Mouse (Mus musculus): ENCODE measurements around the gene Pphln1. TPM values are rescaled to one million over a fixed set of nuclear protein-coding genes. Genes with fewer than 3 reads are reported as not detected.
A peak's percentile ranks its signal among the peaks of the same experiment; 100 is the strongest.

Gene Pphln1
- polyA plus RNA-seq, 1 experiment from 2014 or later = 14.3 TPM

DNA sequence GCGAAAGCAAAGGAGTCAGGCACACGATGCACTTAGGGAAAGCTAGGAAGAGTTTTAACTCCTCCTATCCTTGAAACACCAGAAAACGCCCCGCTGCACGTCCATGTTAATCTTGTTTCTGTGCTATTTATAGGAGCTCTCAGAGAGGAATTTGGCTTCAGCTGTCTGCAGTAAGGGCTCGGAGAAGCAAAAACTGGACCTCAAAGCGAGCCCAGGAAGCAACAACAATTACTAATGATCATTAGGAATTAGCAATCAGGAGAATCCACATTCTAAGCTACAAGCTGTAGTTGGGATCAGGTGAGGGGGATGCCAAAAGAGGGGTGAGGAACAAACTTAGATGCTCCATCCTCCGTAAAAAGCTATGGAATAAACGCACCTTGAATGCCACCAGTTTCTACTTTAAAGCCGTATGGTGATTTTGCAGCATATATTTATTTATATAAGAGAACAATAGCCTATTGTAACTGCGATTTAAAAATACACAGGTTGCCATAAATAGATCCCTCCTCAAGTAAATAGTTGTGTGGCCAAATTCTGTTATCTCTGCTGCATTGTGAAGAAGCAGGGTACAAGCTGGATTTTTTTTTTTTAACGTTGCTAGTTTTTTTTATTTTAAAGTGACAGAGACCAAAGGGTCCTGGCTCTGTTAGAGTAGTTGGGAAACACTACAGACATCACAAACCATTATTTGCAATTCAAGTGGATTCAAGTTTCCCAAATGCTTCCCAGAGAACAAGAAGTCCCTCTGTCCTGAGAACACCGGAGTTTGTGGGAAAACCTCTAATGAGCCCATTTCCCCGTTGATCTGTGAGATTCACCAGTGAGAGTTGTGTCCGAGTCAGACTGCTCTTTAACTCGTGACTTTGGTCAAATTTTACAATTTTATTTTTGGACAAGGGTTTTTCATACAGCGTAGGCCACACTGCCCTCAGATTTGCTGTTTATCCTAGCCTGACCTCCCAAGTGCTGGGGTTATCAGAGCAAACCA is 122.0 kb downstream of the Pphln1 start:
- H3K36me3 ChIP-seq (replicated peaks) = no peaks in the 10 kb centered on the region
- peaks cover 32% of the 10 kb centered on the region for H3K4me1 ChIP-seq (replicated peaks)
- ATAC-seq (ENCODE audit: insufficient read depth) = no peak
- no peak overlapping the region for H3K9ac ChIP-seq
- peak overlapping the region; percentile 90 for H3K4me2 ChIP-seq
- H3K9me3 ChIP-seq (replicated peaks) = no peaks in the 10 kb centered on the region
- WGBS (ENCODE audit: insufficient replicate concordance) = 10% methylated on average over 17 of the region's 17 CpGs
- peaks cover 59% of the 10 kb centered on the region for H3K27me3 ChIP-seq
- H3K27ac ChIP-seq (replicated peaks) = no peak overlapping the region
- peak overlapping the region; percentile 68 for H3K4me3 ChIP-seq (replicated peaks)

DNA sequence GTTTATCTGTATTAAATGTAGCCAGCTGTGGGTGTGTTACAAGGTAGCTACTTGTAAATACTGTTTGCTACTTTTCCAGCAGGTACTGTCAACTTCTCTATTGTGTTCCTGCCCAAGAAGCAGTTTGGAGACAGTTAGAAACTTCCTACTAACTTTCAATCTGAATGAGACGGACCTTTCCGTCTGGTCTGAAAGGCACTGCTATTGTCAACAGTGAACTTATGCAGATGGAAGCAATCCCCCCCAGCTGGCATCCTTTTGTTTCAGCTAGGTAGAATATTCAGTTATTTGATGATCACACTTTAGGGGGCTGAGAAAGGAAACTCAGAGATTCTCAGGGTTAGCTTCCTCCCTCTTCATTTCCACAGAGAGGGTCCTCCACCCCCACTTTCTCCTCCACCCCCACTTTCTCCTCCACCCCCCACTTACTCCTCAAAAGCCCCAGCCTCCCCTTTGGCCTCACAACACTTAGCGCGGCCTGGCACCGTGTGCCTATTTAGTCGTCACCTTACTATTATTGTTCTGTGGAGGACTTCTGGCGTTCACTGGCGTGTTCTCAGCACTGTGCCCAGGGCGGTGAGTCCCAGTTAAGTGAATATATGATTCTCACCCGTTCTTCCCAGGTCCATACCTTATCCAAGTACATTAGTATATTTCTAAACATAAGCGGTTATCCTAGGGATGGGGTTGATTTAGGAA is 123.1 kb downstream of the Pphln1 start:
- 64% methylated on average over 11 of the region's 11 CpGs for WGBS (ENCODE audit: insufficient replicate concordance)
- H3K36me3 ChIP-seq (replicated peaks) = no peaks in the 10 kb centered on the region
- no peak overlapping the region for H3K9ac ChIP-seq
- peaks cover 36% of the 10 kb centered on the region for H3K4me1 ChIP-seq (replicated peaks)
- H3K4me2 ChIP-seq = no peak overlapping the region
- peaks cover 59% of the 10 kb centered on the region for H3K27me3 ChIP-seq
- H3K27ac ChIP-seq (replicated peaks) = no peak overlapping the region
- no peak overlapping the region for H3K4me3 ChIP-seq (replicated peaks)
- no peaks in the 10 kb centered on the region for H3K9me3 ChIP-seq (replicated peaks)
- ATAC-seq (ENCODE audit: insufficient read depth) = no peak

DNA sequence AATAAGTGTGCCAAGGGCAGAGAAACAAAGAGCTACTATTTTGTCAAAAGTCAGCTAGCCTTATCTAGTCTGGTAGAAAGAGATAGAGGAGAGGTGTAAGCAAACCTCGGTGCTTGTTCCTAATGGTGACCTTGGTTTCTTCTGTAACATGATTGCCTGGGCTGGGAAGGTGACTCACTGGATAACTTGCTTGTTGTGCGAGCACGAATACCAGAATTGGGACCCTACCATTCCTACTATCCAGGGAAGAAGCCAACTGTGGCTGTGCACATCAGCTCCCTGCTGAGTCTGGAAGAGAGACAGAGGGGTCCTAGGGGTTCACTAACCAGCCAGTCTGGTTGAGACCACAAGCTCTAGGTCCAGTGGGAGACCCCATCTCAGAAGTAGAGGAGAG is 123.6 kb downstream of the Pphln1 start:
- Histone ChIP-seq H3K27ac (replicated peaks) (no peak overlapping the region), H3K27me3 (peaks cover 59% of the 10 kb centered on the region), H3K36me3 (replicated peaks) (no peaks in the 10 kb centered on the region), H3K4me2 (no peak overlapping the region), H3K9me3 (replicated peaks) (no peaks in the 10 kb centered on the region), H3K4me1 (replicated peaks) (peaks cover 36% of the 10 kb centered on the region), H3K4me3 (replicated peaks) (no peak overlapping the region), H3K9ac (no peak overlapping the region)
- 30% methylated on average over 3 of the region's 3 CpGs for WGBS (ENCODE audit: insufficient replicate concordance)
- ATAC-seq (ENCODE audit: insufficient read depth) = no peak

DNA sequence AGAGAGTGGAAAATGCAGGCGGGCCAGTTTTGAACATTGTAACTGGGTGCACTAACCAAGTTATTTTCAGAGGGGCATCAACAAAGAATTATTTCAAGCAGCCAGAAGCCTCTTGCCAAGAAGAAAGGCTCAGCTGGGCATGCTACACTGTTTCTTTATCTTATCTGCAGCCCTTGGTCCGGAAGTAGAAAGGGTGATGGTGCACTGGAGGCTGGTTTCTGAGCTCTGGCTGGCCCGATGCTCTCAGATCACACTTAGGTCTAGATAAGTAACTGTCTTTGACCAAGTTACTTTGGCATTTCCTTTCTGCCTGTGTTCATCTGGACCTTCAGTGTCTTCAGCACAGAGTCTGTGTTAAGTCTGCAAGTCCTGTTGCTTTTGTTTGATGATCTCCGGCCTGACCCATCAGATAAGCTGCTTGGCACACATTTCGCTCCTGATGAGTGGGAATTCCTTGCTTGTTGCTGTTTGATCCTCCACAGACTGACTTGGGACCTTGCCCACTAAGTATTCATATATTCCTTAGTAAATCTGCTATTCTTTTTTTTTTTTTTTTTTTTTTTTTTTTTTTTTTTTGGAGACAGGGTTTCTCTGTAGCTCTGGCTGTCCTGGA is 127.3 kb downstream of the Pphln1 start:
- Histone ChIP-seq H3K4me1 (replicated peaks) (peaks cover 24% of the 10 kb centered on the region; the same call in 1 of the 2 replicates), H3K4me3 (replicated peaks) (no peak overlapping the region), H3K9me3 (replicated peaks) (no peaks in the 10 kb centered on the region), H3K27me3 (peaks cover 23% of the 10 kb centered on the region), H3K4me2 (no peak overlapping the region), H3K27ac (replicated peaks) (no peak overlapping the region), H3K9ac (no peak overlapping the region), H3K36me3 (replicated peaks) (no peaks in the 10 kb centered on the region)
- WGBS (ENCODE audit: insufficient replicate concordance) = 13% methylated on average over 5 of the region's 5 CpGs
- no peak for ATAC-seq (ENCODE audit: insufficient read depth)

DNA sequence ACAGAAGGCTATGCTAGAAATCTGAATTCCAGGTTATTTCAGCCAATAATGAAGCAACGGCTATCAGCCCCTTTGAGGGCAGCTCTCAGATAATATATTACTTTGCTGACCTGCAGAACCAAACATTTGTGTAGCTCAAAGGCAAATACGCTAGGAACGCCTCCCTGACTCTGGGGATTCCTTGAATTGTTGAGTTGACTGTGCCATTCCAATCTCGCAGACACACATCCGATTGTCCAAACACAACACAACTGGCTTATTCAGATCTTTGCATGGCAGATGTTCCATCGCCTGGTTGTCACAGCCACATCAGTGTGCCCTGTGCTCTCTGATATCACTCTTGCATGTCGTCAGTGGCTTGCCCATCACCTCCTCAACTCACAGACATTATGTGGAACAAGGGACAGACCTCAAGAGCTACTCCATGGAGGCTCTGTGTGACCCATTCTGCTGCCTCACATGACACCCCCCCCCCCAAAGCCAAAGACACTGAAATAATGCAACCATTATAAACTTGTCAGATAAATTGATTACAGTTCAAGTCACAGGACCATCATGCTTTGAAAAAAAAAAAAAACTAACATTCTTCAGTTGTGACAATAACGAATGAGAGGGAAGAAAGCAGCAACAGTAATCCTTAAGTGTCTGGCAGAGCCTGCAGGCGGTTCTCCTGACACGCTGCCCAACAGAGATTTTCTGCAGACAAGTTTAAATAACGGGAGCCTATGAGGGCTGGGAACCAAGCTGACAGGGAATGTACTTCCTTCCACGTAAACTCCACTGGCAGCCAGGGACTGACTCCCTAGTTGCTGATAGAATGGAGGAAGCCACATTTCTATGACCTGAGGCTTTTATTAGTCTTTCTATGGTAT is 131.9 kb downstream of the Pphln1 start:
- WGBS (ENCODE audit: insufficient replicate concordance) = 42% methylated on average over 12 of the region's 12 CpGs
- Histone ChIP-seq H3K9ac (no peak overlapping the region), H3K9me3 (replicated peaks) (no peaks in the 10 kb centered on the region), H3K4me1 (replicated peaks) (peaks cover 16% of the 10 kb centered on the region; the same call in 1 of the 2 replicates), H3K27ac (replicated peaks) (no peak overlapping the region), H3K36me3 (replicated peaks) (no peaks in the 10 kb centered on the region), H3K4me3 (replicated peaks) (no peak overlapping the region), H3K4me2 (no peak overlapping the region), H3K27me3 (no peaks in the 10 kb centered on the region)
- ATAC-seq (ENCODE audit: insufficient read depth) = no peak

DNA sequence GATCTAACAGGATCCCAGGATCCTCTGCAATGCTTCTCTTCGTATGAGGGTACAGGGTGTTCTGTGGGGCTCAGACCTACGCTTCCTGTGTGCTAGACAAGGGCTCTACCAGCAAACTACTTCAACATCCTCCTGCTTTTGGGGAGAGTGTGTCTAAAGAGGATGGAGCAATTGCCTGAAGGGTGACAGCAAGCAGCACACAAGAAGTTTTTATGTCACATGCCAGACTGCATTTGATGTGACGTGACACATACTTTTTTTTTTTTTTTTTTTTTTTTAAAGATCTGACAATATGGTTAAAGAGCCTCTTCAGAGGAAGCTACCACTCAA is 132.5 kb downstream of the Pphln1 start:
- H3K9me3 ChIP-seq (replicated peaks) = no peaks in the 10 kb centered on the region
- 56% methylated on average over 3 of the region's 3 CpGs for WGBS (ENCODE audit: insufficient replicate concordance)
- no peak for ATAC-seq (ENCODE audit: insufficient read depth)
- H3K27ac ChIP-seq (replicated peaks) = no peak overlapping the region
- H3K36me3 ChIP-seq (replicated peaks) = no peaks in the 10 kb centered on the region
- H3K9ac ChIP-seq = no peak overlapping the region
- peaks cover 10% of the 10 kb centered on the region; the same call in 1 of the 2 replicates for H3K4me1 ChIP-seq (replicated peaks)
- H3K4me3 ChIP-seq (replicated peaks) = no peak overlapping the region
- no peaks in the 10 kb centered on the region for H3K27me3 ChIP-seq
- H3K4me2 ChIP-seq = no peak overlapping the region

DNA sequence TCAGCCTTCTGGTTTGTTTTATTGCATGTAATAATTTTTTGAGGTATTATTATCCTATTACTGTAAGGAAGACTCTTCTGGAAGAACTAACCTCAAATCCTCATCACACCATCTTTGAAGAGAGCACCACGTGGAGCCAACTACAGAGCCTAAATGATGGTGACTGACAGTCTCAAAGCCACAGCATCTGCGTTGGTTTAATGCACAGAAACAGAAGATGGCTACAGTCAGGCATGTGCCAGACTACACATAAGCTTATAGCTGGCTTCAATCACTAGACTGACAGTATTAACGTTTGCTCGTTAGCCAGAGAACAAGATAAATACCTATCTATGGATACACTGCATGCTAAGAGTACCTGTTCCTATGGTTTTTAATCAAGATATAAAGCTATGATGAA is 138.0 kb downstream of the Pphln1 start:
- Histone ChIP-seq H3K36me3 (replicated peaks) (no peaks in the 10 kb centered on the region), H3K27ac (replicated peaks) (no peak overlapping the region), H3K27me3 (no peaks in the 10 kb centered on the region), H3K9me3 (replicated peaks) (no peaks in the 10 kb centered on the region), H3K4me1 (replicated peaks) (peaks cover 12% of the 10 kb centered on the region; the same call in 1 of the 2 replicates), H3K4me3 (replicated peaks) (no peak overlapping the region), H3K9ac (no peak overlapping the region), H3K4me2 (no peak overlapping the region)
- 54% methylated on average over 4 of the region's 4 CpGs for WGBS (ENCODE audit: insufficient replicate concordance)
- ATAC-seq (ENCODE audit: insufficient read depth) = no peak

DNA sequence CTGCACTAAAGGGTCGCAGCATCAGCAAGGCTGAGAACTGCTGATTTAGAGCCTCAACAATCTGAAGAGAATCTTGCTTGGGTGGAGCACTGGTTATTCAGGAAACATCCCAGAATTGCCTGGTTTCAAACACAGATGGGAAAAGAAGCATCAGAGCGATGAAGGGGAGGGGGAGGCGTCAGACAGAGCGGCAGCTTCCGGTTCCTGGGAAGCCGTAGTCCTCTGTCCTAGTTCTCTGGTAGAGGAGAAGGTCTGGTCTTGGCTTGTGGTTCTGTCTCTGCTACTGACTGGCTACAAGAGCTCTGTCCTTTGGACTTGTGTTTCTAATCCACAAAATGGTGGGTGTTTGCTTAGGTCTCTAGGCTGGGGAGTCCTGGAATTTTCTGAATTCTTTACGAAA is 139.6 kb downstream of the Pphln1 start:
- no peak overlapping the region for H3K4me3 ChIP-seq (replicated peaks)
- H3K4me2 ChIP-seq = no peak overlapping the region
- H3K9ac ChIP-seq = no peak overlapping the region
- no peaks in the 10 kb centered on the region for H3K27me3 ChIP-seq
- H3K27ac ChIP-seq (replicated peaks) = no peak overlapping the region
- no peaks in the 10 kb centered on the region for H3K36me3 ChIP-seq (replicated peaks)
- WGBS (ENCODE audit: insufficient replicate concordance) = 79% methylated on average over 7 of the region's 7 CpGs
- ATAC-seq (ENCODE audit: insufficient read depth) = no peak
- H3K4me1 ChIP-seq (replicated peaks) = peaks cover 12% of the 10 kb centered on the region; the same call in 1 of the 2 replicates
- H3K9me3 ChIP-seq (replicated peaks) = no peaks in the 10 kb centered on the region

DNA sequence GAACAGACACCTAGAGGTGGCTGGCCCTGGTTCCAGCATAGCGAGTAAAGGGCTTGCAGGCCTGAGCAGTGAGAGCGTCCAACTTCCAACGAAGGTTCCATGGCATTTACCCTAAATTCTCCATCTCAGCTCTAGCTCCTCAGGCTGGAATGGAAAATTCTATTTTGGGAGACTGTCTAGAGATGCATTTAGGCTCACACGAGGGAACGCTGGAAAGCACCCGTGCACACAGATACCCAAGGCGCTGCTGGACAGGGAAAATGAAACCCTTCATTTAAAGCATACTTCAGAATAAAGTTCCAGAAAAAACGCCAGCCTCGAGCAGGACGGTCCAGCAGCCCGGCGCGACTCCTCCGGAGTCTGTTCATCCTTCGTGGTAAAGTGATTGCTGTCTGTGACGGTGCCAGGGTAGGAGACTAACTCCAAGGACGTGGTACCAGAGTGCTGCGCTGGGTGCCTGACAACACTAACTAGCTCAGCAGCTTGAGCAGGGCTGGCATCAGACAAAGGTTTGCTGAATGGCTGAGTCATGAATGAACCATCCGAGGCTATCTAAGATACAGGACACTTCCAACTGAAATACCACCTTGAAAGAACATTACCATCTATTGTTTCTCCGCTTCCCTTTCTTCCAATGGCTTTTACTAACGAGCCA is 140.5 kb downstream of the Pphln1 start:
- 79% methylated on average over 21 of the region's 21 CpGs for WGBS (ENCODE audit: insufficient replicate concordance)
- no peak for ATAC-seq (ENCODE audit: insufficient read depth)
- H3K9ac ChIP-seq = no peak overlapping the region
- no peaks in the 10 kb centered on the region for H3K27me3 ChIP-seq
- no peak overlapping the region for H3K27ac ChIP-seq (replicated peaks)
- no peak overlapping the region for H3K4me3 ChIP-seq (replicated peaks)
- no peaks in the 10 kb centered on the region for H3K9me3 ChIP-seq (replicated peaks)
- H3K4me2 ChIP-seq = no peak overlapping the region
- H3K36me3 ChIP-seq (replicated peaks) = no peaks in the 10 kb centered on the region
- H3K4me1 ChIP-seq (replicated peaks) = peaks cover 12% of the 10 kb centered on the region; the same call in 1 of the 2 replicates

DNA sequence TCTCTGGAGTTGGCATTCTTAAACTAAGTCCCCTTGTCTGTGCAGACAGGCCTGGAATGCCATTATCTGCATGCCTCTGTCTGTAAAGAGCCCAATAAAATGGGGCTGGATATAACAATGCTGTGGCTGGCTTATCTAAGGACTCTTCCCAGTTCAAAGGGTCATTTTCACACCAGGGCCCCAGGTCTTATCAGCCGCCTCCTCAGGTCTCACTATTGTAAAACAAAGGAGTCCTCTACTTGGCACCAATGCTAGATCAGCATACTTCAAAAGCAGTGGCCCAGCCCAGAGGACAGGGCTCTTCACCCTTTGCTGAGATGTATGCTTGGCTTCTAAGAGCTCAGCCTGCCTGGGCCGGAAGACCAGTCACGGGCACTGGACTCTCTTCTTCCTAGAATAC is 141.3 kb downstream of the Pphln1 start:
- WGBS (ENCODE audit: insufficient replicate concordance) = 49% methylated on average over 3 of the region's 3 CpGs
- no peak overlapping the region for H3K9ac ChIP-seq
- no peak overlapping the region for H3K27ac ChIP-seq (replicated peaks)
- H3K36me3 ChIP-seq (replicated peaks) = no peaks in the 10 kb centered on the region
- no peaks in the 10 kb centered on the region for H3K9me3 ChIP-seq (replicated peaks)
- no peak overlapping the region for H3K4me3 ChIP-seq (replicated peaks)
- H3K4me1 ChIP-seq (replicated peaks) = peaks cover 12% of the 10 kb centered on the region; the same call in 1 of the 2 replicates
- H3K4me2 ChIP-seq = no peak overlapping the region
- peak; percentile 42 for ATAC-seq (ENCODE audit: insufficient read depth)
- H3K27me3 ChIP-seq = no peaks in the 10 kb centered on the region
